Mouse (Mus musculus): ENCODE data around the gene Pou2f1. TPM values are rescaled to one million over a fixed set of nuclear protein-coding genes. Genes with fewer than 3 reads are reported as not detected.

The Pou2f1 gene
- total RNA-seq, 2 experiments from 2014 or later = 12.0 to 16.6 TPM

- no peak for DNase-seq
- intact Hi-C loops (cut with DNase I) = no loop called here
Measured at GRCm38 (mm10) chr1:165828615-165829014, 173.9 kb downstream of the Pou2f1 start.

GRCm38 (mm10) chr1:165828173-165828572 lies 174.3 kb downstream of the Pou2f1 start:
- no peak for DNase-seq
- intact Hi-C loops (cut with DNase I) = no loop called here

- no peak for DNase-seq
- intact Hi-C loops (cut with DNase I) = no loop called here
Measured at GRCm38 (mm10) chr1:165822031-165822430, 180.4 kb downstream of the Pou2f1 start.

- no peak for DNase-seq
- intact Hi-C loops (cut with DNase I) = no loop called here
Measured at GRCm38 (mm10) chr1:165819147-165819546, 183.3 kb downstream of the Pou2f1 start.

- intact Hi-C loops (cut with DNase I) = no loop called here
Measured at GRCm38 (mm10) chr1:165818145-165818860, 184.2 kb downstream of the Pou2f1 start.

GRCm38 (mm10) chr1:165817264-165817663 lies 185.2 kb downstream of the Pou2f1 start:
- no peak for DNase-seq
- intact Hi-C loops (cut with DNase I) = no loop called here

More at GRCm38 (mm10) chr1:165818145-165818860, 184.2 kb downstream of the Pou2f1 start:
- no peak for DNase-seq

GRCm38 (mm10) chr1:165816391-165816790 lies 186.1 kb downstream of the Pou2f1 start:
- no peak for DNase-seq
- intact Hi-C loops (cut with DNase I) = no loop called here

Other genes with a start within 250 kb of the Pou2f1 start
- gene Creg1, start 238.9 kb downstream of the Pou2f1 start, total RNA-seq (2021) = 10 to 100 TPM; 34.8 to 36.1 TPM
- 1 to 10 TPM; 1.7 TPM for gene Cd247, start 214.0 kb downstream of the Pou2f1 start, total RNA-seq (2021)
- 10 to 100 TPM; 53.6 to 60.3 TPM for gene Dusp27, start 125.2 kb upstream of the Pou2f1 start, total RNA-seq (2021)
- not detected for gene Gpa33, start 127.6 kb upstream of the Pou2f1 start, total RNA-seq (2021)
- gene Mael, start 236.1 kb upstream of the Pou2f1 start, total RNA-seq (2021) = not detected

Measured in heart, postnatal 10 days (tissue).